Mouse (Mus musculus): Measurements from ENCODE around the gene Slc12a6.

Gene Slc12a6

GRCm38 (mm10) chr2:112328069-112328777 lies 62.6 kb downstream of the Slc12a6 start:
- no peak for DNase-seq (ENCODE audit: low read depth, low spot score)

DNA sequence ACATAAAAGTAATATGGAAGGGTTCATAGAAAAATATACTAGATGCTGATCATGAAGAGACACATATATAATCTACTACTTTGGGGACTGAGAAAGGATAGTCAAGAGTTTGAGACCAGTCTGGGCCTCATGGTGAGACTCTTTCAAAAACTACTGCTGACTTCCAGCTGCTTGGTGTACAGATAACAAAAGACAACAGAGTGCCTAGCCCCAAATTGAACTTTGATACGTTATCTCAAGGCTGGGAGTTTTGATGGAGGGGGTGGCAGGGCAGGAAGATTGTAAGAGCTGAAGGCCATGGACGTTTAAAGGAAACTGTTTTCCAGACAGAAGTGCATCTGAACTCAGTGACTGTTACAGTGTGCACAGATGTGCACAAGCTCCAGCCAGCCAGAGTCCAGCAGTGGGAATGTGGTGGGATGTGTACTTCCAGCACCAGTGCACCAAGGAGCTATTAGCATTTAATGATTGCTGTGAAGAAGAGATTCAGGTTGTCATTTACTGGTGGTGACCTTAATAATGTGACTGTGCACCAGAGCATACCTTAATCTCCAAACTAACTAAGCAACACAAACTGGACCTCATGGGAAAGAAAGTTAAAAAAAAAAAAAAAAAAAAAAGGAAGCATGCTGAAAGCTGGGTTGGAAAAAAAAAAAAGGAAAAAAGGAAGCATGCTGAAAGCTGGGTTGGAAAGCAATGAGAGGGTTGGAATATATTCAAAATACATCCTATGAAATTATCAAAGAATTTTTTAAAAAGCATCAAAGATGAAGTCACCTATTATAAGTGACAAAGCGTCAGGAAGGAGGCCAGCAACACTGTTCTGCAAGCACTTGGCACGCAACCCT lies 66.7 kb downstream of the Slc12a6 start:
- no peak for DNase-seq (ENCODE audit: low read depth, low spot score)

DNA sequence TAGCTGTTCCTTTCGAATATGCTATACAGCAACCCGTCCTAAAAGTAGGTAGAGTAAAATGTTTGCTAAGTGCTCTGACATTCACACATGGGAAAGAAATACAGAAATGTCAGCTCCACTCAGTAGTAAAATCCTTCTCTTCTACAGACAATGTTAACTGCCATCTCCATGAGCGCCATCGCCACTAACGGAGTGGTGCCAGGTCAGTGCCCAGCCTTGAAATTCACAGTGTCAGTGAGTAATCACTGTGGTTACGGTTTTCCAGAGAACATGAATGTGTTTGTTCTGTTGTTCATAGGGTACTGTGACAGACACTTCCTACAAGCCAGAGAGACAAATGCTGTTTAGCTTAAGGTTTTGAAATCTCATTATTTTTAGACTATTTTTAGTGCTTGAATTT lies 71.6 kb downstream of the Slc12a6 start:
- no peak for DNase-seq (ENCODE audit: low read depth, low spot score)

DNA sequence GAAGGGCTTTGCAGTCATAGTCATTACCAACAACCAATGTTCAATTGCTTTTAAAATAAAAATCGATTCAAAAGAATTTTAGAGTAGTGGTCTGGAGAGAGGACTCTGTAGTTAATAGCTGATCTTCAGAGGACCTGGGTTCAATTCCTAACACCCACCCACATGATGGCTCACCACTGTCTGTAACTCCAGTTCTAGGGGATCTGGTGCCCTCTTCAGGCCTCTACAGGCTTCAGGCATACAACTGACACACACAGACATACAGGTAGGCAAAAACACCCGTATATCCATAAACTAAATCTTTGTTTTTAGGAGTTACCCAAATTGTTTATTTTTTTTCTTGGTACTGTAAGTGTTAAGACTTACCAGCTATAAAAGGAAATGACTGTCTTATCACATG lies 74.1 kb downstream of the Slc12a6 start:
- no peak for DNase-seq (ENCODE audit: low read depth, low spot score)

DNA sequence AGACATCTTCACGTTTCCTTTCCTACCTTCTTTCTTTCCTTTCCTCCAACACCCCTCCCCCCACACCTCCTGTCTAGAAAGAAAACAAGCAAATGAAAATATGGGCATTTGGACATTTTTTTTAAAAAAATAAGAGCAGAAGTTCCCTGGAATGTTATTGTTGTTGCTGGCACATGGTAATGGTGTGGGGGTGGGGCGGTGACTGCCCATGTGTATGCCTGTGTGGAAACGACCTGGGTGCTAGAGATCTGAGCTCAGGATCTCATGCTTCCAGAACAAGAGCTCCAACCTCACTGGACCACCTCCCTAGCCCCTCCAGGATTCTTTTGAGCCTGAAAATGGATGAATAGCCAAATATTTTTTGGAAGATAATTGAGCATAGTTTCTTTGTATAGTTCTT lies 75.5 kb downstream of the Slc12a6 start:
- DNase-seq (ENCODE audit: low read depth, low spot score), result no peak

DNA sequence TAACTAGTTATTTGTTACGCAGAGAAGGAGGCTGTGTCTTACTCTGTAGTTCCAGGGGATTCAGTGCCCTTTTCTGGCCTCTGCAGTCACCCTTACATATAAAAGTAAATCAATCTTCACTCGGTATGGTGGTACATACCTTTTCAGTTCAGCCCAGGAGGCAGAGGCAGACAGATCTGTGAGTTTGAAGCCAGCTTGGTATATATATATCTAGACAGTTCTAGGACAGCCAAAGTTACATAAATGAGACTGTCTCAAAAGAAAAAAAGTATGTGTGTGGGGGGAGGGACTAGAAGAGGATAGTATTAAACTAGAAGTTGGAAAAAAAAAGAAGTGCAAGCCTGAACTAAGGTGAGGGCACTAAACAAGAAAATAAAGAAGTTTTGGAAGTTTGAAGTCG lies 82.6 kb downstream of the Slc12a6 start:
- DNase-seq (ENCODE audit: low read depth, low spot score), result no peak

DNA sequence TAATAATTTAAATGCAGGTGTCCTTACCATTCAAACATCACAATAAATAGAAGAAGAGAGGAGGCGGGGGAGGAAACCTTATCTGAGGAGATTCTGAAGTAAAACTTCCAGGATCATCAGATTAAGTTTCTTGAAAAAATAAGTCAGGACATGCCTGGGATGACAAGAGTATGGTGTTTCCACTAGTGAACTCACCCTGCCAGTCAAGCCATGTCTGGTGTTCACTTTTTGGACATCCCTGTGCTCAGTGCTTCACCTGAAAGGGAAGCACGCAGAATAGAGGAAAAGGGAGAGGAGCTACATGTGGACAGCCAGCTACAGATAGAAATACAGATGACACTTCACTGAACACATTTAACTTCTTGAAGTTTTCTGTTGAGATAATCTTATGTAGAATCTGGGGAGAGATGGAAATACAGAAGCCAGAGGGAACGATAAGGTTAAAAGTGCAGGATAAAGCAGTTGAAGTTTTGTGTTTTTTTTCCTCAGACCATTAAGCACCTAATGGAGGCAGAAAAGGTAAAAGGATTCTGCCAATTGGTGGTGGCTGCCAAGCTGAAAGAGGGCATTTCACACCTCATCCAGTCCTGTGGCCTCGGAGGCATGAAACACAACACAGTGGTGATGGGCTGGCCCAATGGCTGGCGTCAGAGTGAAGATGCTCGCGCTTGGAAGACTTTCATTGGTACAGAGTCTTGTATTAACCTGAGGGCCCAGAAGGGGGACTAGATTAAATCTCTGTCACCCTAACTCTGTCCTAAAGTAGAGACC lies 88.2 kb downstream of the Slc12a6 start:
- DNase-seq (ENCODE audit: low read depth, low spot score), result no peak

- DNase-seq (ENCODE audit: low read depth, low spot score), result no peak
Measured at GRCm38 (mm10) chr2:112359611-112360010, 94.0 kb downstream of the Slc12a6 start.

DNA sequence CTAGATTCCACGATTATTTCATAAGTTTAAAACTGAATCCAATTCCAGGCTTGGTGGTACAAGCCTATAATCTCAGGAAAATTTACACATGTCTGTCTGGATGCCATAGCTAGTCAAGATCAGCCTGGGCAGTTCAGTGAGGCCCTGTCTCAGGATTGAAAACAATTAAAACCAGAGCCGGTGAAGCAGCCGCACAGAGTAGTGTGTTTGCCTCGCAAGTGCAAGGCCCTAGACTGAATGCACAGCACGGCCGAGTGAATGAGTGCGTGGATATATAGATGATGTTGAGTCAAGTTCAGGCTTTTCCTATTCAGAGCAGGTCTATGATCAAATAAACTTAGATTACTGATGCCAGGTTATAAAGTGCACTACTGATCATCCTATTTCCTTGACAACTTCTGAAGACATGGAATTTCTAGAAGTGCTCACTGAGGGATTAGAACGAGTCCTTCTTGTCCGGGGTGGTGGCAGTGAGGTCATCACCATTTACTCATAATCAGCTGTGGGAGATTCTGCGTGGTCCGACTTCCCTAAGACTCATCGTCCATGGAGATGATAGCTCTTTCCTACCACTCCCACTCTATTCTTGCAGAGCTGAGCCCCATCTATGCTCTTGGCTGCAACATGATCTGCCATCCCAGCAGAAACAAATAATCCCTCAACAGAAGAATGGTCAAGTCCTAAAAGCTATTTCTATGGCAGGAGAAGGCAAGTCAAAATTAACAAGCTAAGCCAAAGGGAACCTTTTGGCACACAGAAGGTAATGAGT lies 94.6 kb downstream of the Slc12a6 start:
- no peak for DNase-seq (ENCODE audit: low read depth, low spot score)

- no peak for DNase-seq (ENCODE audit: low read depth, low spot score)
Measured at GRCm38 (mm10) chr2:112360781-112361169, 95.2 kb downstream of the Slc12a6 start.

DNA sequence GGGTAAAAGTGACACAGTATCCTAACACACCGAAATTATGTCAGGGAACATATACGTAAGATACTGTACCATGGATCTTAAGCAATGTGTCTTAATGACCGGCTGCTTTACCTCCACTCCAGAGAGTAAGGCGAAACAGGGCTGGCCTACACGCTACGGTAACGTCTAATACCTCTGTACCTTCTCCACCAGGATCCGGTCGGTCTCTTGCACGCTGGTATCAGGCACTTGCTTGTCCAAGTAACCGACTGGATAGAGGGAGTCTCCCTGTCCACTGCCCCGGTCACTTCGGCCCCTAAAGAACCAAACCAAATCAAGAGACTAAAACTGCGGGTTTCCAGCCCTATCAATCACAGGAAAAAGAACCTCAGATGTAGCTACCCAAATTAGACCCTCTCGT lies 101.6 kb downstream of the Slc12a6 start:
- no peak for DNase-seq (ENCODE audit: low read depth, low spot score)

DNA sequence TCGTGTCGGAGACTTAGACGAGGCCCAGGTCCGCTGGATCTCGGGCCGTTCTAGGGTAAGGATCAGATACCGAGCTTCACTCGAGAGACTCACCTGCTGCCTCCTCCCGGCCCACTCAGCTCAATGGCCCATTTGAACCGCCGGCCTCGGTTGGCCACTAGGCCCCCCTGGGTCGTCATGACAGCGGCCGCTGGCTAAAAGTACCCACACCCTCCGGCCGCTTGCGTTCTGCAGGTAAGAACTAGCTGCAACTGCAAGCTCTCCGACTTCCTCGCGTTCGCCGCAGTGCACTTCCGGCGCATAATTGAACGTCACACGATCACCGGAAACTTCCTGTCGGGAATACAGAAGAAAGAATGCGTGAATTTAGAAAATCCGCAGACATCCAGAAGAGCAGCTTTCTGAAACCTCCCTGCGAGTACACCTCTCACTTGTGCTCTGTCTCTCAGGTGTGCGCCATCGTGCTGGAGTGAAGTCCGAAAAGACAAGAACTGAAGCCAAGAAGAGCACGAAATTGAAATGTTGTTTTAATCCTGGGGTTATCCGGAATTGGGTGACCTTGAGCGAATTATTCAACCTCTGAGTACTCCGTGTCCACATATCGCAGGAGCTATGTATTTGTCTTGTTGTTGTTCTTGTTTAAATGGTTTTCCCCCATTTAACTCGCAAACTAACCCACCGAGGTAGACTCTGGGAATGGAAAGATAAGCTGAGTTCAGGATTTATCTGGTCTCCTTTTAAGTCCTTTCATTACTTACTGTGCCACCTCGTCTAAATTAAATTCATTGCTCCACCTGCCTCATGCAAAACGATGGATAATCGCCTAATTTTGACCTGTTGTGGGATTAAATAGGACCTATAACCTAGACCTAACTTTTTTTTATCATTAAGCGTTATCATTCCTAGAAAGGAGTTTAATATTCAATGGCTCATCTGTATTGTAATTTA lies 102.4 kb downstream of the Slc12a6 start, which contains the start of gene Emc4:
Gene Emc4 (minus strand): TSS at position 302 of the 948 bp plus-strand sequence.
- DNase-seq (ENCODE audit: low read depth, low spot score), result peak; percentile 93

DNA sequence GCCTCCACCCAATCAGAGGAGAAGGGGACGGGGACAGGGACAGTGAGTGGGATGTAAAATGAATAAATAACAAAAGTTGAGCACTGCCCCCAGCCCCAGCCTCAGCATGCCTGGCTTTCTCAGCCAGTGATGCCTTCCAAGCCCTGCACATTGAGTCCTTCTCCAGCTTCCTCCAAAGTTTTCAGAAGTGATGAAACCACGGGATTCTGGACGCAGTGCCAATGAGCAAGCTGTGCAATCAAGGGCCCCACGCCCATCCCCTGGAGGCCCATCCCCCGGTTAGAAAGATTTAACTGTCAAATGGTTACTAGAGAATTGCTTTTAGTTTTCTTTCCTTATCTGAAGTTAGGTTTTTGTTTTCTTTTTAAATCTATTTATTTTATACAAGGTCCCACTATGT lies 104.3 kb downstream of the Slc12a6 start:
- DNase-seq (ENCODE audit: low read depth, low spot score), result no peak

DNA sequence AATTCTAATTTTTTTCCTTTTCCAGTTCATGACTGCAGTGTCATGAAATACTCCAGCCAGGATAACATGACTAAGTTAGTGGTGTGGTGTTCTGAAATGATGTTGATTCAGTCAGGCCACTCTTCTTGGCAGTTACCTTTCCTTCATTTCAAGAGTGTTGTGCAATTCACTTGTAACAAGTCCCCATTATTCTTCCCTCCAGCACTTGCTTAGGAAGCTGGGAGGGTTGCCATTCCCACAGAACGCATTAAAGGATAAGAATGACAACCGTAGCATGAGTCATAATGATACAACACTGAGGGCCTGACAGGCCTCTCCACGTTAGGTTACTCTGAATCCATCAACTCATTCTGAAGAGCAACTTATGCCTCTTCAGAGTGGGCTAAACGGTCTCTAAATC lies 107.5 kb downstream of the Slc12a6 start:
- DNase-seq (ENCODE audit: low read depth, low spot score), result no peak

DNA sequence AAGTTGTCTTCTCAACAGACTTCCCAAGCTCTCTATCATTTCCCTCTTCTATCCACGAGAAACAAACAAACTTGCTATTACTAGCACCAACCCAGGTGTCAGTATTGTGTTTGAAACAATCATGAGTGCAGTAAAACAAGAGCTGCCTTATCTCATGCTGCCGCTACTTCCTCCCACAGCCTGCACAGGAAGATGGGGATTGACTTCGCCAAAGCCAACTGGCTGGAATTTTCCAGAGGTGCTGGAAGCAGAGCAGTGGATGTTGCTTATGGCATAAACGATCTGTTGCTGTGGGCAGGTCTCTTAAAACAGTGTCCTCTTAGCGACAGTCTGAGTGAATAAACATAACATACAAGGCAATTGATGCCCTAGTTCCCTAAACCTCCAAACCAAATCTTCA lies 109.0 kb downstream of the Slc12a6 start:
- DNase-seq (ENCODE audit: low read depth, low spot score), result no peak

- peak; percentile 94 for DNase-seq (ENCODE audit: low read depth, low spot score)
Measured at GRCm38 (mm10) chr2:112378973-112379898, 113.6 kb downstream of the Slc12a6 start, which contains the start of gene Katnbl1. TSS of gene Katnbl1 (plus strand) at chr2:112379211.

GRCm38 (mm10) chr2:112380131-112380530 lies 114.5 kb downstream of the Slc12a6 start:
- DNase-seq (ENCODE audit: low read depth, low spot score), result no peak

DNA sequence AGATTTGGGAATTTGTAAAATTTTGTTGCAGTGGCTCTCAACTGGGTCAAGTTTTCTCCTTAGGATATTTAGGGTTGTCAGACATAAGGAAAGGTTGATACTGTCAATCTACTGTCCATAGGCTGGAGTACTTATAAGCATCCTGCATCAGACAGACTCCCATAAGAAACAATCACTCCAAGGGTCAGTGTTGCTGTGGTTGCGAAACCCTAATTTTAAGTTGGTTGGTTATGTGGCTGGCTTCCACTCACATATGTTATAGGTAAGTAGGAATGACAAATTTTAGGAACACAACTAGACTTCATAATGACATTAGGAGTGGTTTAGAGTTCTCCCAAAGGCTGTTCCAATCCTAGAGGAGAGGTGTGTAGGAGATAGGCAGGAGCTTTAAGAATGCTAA lies 115.6 kb downstream of the Slc12a6 start:
- no peak for DNase-seq (ENCODE audit: low read depth, low spot score)

GRCm38 (mm10) chr2:112390843-112391242 lies 125.2 kb downstream of the Slc12a6 start:
- no peak for DNase-seq (ENCODE audit: low read depth, low spot score)

All from mesoderm, embryonic 11.5 days (tissue).